Mouse (Mus musculus): ENCODE results near the gene Lgr6.

GRCm38 (mm10) chr1:135003346-135003745, 101.7 kb downstream of the Lgr6 start:
- no peak for TF ChIP-seq CTCF (IDR thresholded peaks at IDR 0.05; ENCODE audit: insufficient read depth, low read depth, low read length)
- TF ChIP-seq POLR2A (IDR thresholded peaks at IDR 0.05; ENCODE audit: insufficient read depth, low read depth, low read length): no peak
